Mouse (Mus musculus) liver, postnatal 0 days (tissue): Measurements from ENCODE around the gene Ccdc63. TPM values are rescaled to one million over a fixed set of nuclear protein-coding genes. Genes with fewer than 3 reads are reported as not detected.
A peak's percentile ranks its signal among the peaks of the same experiment; 100 is the strongest.

Experiments
- ATAC-seq: fragments of 200-750 bp; cut with Nextera tagmentation; 2 replicates; pipeline ENCODE4 v1.8.0; 2017; ENCODE audit warnings: mild to moderate bottlenecking, moderate library complexity
- DNase-seq: peaks from one replicate; pipeline ENCODE4 v3.0.0-alpha.2; 2016
- H3K27ac ChIP-seq: fragments of 300-500 bp; sonication (generic); 2 replicates; pipeline ENCODE4 v1.5.1; 2014; ENCODE audit warnings: antibody characterized with exemption, moderate library complexity, mild to moderate bottlenecking, low read depth
- H3K27me3 ChIP-seq: fragments of 300-500 bp; sonication (generic); 2 replicates; pipeline ENCODE4 v1.6.1; 2014; ENCODE audit warnings: low read length, control low read depth, mixed read lengths; ENCODE audit not compliant: insufficient read depth
- H3K36me3 ChIP-seq: fragments of 300-500 bp; sonication (generic); replicated peaks from 2 replicates; pipeline ENCODE4 v1.6.1; 2014; ENCODE audit warnings: mild to moderate bottlenecking, control low read depth, low read length, moderate library complexity, mixed read lengths; ENCODE audit not compliant: insufficient read depth
- H3K4me1 ChIP-seq: fragments of 300-500 bp; sonication (generic); 2 replicates; pipeline ENCODE4 v1.6.1; 2014; ENCODE audit warnings: antibody characterized with exemption, mild to moderate bottlenecking, control low read depth; ENCODE audit not compliant: insufficient read depth
- H3K4me2 ChIP-seq: fragments of 300-500 bp; sonication (generic); 2 replicates; pipeline ENCODE4 v1.6.1; 2014; ENCODE audit warnings: low read depth, mild to moderate bottlenecking, low read length, moderate library complexity, mixed read lengths
- H3K4me3 ChIP-seq: fragments of 300-500 bp; sonication (generic); 2 replicates; pipeline ENCODE4 v1.5.1; 2014; ENCODE audit warnings: low read depth, low read length
- H3K9ac ChIP-seq: fragments of 300-500 bp; sonication (generic); replicated peaks from 2 replicates; pipeline ENCODE4 v1.6.1; 2014; ENCODE audit warnings: mild to moderate bottlenecking, moderate library complexity
- H3K9me3 ChIP-seq: fragments of 300-500 bp; sonication (generic); 2 replicates; pipeline ENCODE4 v1.6.1; 2016; ENCODE audit warnings: mild to moderate bottlenecking, control low read depth, low read length, mixed read lengths
- CTCF ChIP-seq: sonication (generic); IDR thresholded peaks from 2 replicates; pipeline ENCODE4 v1.5.1; 2016; ENCODE audit warnings: antibody characterized with exemption, low read depth
- EP300 ChIP-seq: IDR thresholded peaks from 2 replicates; pipeline ENCODE4 v1.6.1; 2016; ENCODE audit warnings: antibody characterized with exemption, low read depth, mild to moderate bottlenecking
- WGBS: fragments of 180-500 bp; shearing (Covaris S2); extraction: QIAGEN DNeasy Blood & Tissue Kit; methylation state at CpG from one replicate; pipeline ENCODE4 v1.1.7; 2014; ENCODE audit not compliant: insufficient replicate concordance; 5-methylcytosine and 5-hydroxymethylcytosine counted together
- polyA plus RNA-seq: library from polyadenylated mRNA; unstranded; fragments of >200 nt; fragmentation: Nextera tagmentation; extraction: Ambion mirVana; gene quantifications from 2 replicates; pipeline ENCODE4 v1.2.1, GENCODE M21; 2015

The Ccdc63 gene
- polyA plus RNA-seq, 1 experiment from 2014 or later = 0.13 TPM

- 83% methylated on average over 10 of the region's 10 CpGs for WGBS
- peaks cover 3% of the 10 kb centered on the region; the same call in 1 of the 2 replicates for H3K9me3 ChIP-seq
- H3K27me3 ChIP-seq = no peaks in the 10 kb centered on the region
- no peaks in the 10 kb centered on the region for H3K4me1 ChIP-seq
- no peak for DNase-seq
- H3K4me2 ChIP-seq = no peak overlapping the region
- no peak overlapping the region for H3K27ac ChIP-seq
- ATAC-seq = no peak
- no peak overlapping the region for H3K9ac ChIP-seq
- TF ChIP-seq CTCF (no peak), EP300 (no peak)
- H3K36me3 ChIP-seq = no peaks in the 10 kb centered on the region
- no peak overlapping the region for H3K4me3 ChIP-seq
Observed at GRCm38 (mm10) chr5:122094439-122094838, 46.2 kb downstream of the Ccdc63 start.

GRCm38 (mm10) chr5:122093734-122094133 is 46.9 kb downstream of the Ccdc63 start:
- ATAC-seq (no peak), DNase-seq (no peak)
- H3K27ac ChIP-seq = no peak overlapping the region
- no peaks in the 10 kb centered on the region for H3K4me1 ChIP-seq
- WGBS = 76% methylated on average over 14 of the region's 14 CpGs
- no peak overlapping the region for H3K4me2 ChIP-seq
- no peaks in the 10 kb centered on the region for H3K36me3 ChIP-seq
- peaks cover 3% of the 10 kb centered on the region; the same call in 1 of the 2 replicates for H3K9me3 ChIP-seq
- H3K27me3 ChIP-seq = no peaks in the 10 kb centered on the region
- H3K9ac ChIP-seq = no peak overlapping the region
- TF ChIP-seq EP300 (no peak), CTCF (no peak)
- no peak overlapping the region for H3K4me3 ChIP-seq

DNA sequence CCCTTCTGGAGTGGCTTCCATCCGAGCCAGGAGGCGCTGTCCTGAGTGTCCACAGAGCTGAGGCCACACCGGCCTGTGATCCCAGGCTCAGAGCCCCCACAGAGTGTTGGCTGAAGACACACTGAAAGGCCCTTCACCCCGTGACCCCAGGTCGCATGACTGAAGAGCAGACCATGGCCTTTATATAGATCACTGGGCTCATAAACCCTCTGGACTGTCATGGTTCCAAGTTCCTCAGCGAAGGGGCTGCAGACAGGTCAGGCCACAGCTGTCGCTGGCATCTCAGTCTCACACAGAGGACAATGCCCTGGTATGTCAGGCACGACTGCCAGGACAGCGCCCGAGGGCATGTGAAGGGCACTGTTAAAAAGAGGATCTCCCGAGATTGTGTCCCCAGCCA is 47.8 kb downstream of the Ccdc63 start:
- H3K4me2 ChIP-seq = no peak overlapping the region
- H3K36me3 ChIP-seq = no peaks in the 10 kb centered on the region
- WGBS = 71% methylated on average over 11 of the region's 11 CpGs

DNA sequence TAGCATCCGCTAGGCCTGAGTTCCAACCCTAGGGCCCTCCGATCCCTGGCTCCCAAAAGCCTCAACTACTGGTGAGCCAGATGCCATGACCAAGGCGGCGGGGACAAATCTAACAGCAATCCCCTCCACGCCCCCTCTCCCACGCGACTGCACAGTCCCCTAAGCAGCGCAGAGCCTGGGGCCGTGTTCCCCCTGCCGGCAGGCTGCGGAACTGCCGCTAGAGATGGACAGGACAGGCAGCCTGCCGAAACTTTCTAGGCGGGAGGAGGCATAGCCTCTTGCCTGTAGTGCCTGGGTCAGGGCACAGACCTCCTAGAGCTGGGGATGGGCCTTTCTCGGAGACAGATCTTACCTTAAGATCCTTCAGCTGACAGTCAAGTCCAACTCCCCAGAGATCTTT is 49.6 kb downstream of the Ccdc63 start:
- Histone ChIP-seq H3K36me3 (no peaks in the 10 kb centered on the region), H3K4me3 (no peak overlapping the region)

More for the DNA sequence above, 47.8 kb downstream of the Ccdc63 start:
- no peak for TF ChIP-seq EP300
- TF ChIP-seq CTCF = no peak
- no peak for ATAC-seq
- Histone ChIP-seq H3K4me1 (no peaks in the 10 kb centered on the region), H3K9me3 (peaks cover 3% of the 10 kb centered on the region; the same call in 1 of the 2 replicates), H3K4me3 (no peak overlapping the region), H3K27me3 (no peaks in the 10 kb centered on the region), H3K27ac (no peak overlapping the region), H3K9ac (no peak overlapping the region)
- no peak for DNase-seq

GRCm38 (mm10) chr5:122089664-122090063 is 51.0 kb downstream of the Ccdc63 start:
- DNase-seq = no peak
- ATAC-seq = no peak
- Histone ChIP-seq H3K9ac (no peak overlapping the region), H3K27me3 (no peaks in the 10 kb centered on the region), H3K4me3 (no peak overlapping the region), H3K36me3 (no peaks in the 10 kb centered on the region), H3K27ac (no peak overlapping the region), H3K4me1 (no peaks in the 10 kb centered on the region; the same call in 1 of the 2 replicates), H3K4me2 (no peak overlapping the region), H3K9me3 (peaks cover 3% of the 10 kb centered on the region; the same call in 1 of the 2 replicates)
- TF ChIP-seq CTCF (no peak), EP300 (no peak)
- WGBS = 78% methylated on average over 8 of the region's 8 CpGs

More for the DNA sequence above, 49.6 kb downstream of the Ccdc63 start:
- no peak for TF ChIP-seq EP300
- peak; percentile 88 for TF ChIP-seq CTCF
- DNase-seq (peak; percentile 75), ATAC-seq (no peak)
- Histone ChIP-seq H3K27ac (no peak overlapping the region), H3K9me3 (peaks cover 3% of the 10 kb centered on the region; the same call in 1 of the 2 replicates), H3K4me2 (no peak overlapping the region), H3K4me1 (no peaks in the 10 kb centered on the region; the same call in 1 of the 2 replicates), H3K27me3 (no peaks in the 10 kb centered on the region), H3K9ac (no peak overlapping the region)
- 19% methylated on average over 15 of the region's 15 CpGs for WGBS

DNA sequence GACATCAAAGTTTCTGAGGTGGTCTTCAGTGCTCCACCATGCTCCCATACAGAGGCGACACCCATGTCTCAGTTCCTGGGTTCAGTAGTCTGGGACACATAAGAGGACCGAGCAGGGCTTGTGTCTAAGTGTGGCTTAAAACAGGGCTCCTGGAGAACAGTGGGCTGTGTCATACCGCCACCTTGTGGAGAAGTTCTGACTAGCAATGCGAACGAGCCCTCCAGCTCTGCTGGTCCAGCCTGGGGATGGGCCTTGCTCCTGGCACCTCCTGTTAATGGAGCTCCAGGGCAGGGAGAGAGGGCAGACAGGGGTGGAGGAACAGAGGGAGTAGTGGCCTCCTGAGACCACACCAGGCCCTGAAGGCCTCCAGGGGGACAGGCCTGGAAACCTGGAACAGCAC is 51.7 kb downstream of the Ccdc63 start:
- no peaks in the 10 kb centered on the region; the same call in 1 of the 2 replicates for H3K4me1 ChIP-seq
- WGBS = 2% methylated on average over 5 of the region's 5 CpGs
- H3K27me3 ChIP-seq = no peaks in the 10 kb centered on the region
- H3K9me3 ChIP-seq = peaks cover 3% of the 10 kb centered on the region; the same call in 1 of the 2 replicates
- DNase-seq (peak; percentile 87), ATAC-seq (peak; percentile 71; the same call in 1 of the 2 replicates)
- no peak overlapping the region for H3K4me3 ChIP-seq
- H3K4me2 ChIP-seq = no peak overlapping the region
- H3K27ac ChIP-seq = no peak overlapping the region
- no peak overlapping the region for H3K9ac ChIP-seq
- no peaks in the 10 kb centered on the region for H3K36me3 ChIP-seq
- TF ChIP-seq CTCF (peak; percentile 96), EP300 (no peak)
